Mouse (Mus musculus) forebrain, embryonic 16.5 days (tissue): ENCODE measurements at regions not wholly inside any gene's neighbourhood (a gene's known extent, or its start where the extent isn't known, plus 50 kb on each side); places are given as distances from the start of the nearest gene placed in this dataset.

Experiments
- ATAC-seq: fragments of 200-750 bp; cut with Nextera tagmentation; 2 replicates; pipeline ENCODE4 v1.8.0; 2017; ENCODE audit warnings: mild to moderate bottlenecking, moderate library complexity
- H3K27ac ChIP-seq: fragments of 300-500 bp; sonication (generic); 2 replicates; pipeline ENCODE4 v1.5.1; 2014; ENCODE audit warnings: low read length, control low read depth
- H3K27me3 ChIP-seq: fragments of 300-500 bp; sonication (generic); replicated peaks from 2 replicates; pipeline ENCODE4 v1.6.1; 2014; ENCODE audit warnings: low read length; ENCODE audit not compliant: control insufficient read depth, insufficient read depth
- H3K36me3 ChIP-seq: fragments of 300-500 bp; sonication (generic); 2 replicates; pipeline ENCODE4 v1.6.1; 2014; ENCODE audit not compliant: control insufficient read depth, insufficient read depth
- H3K4me1 ChIP-seq: fragments of 300-500 bp; sonication (generic); replicated peaks from 2 replicates; pipeline ENCODE4 v1.6.1; 2014; ENCODE audit warnings: low read length; ENCODE audit not compliant: control insufficient read depth, insufficient read depth
- H3K4me2 ChIP-seq: fragments of 300-500 bp; sonication (generic); 2 replicates; pipeline ENCODE4 v1.6.1; 2014; ENCODE audit warnings: mild to moderate bottlenecking, low read length, control low read depth
- H3K4me3 ChIP-seq: fragments of 300-500 bp; sonication (generic); replicated peaks from 2 replicates; pipeline ENCODE4 v1.5.1; 2014; ENCODE audit warnings: mild to moderate bottlenecking, low read length, control low read depth
- H3K9ac ChIP-seq: fragments of 300-500 bp; sonication (generic); replicated peaks from 2 replicates; pipeline ENCODE4 v1.6.1; 2014; ENCODE audit warnings: low read depth, low read length, control low read depth
- H3K9me3 ChIP-seq: fragments of 300-500 bp; sonication (generic); 2 replicates; pipeline ENCODE4 v1.6.1; 2016; ENCODE audit warnings: low read length; ENCODE audit not compliant: control insufficient read depth
- WGBS: fragments of 180-500 bp; shearing (Covaris S2); extraction: QIAGEN DNeasy Blood & Tissue Kit; methylation state at CpG from one replicate; pipeline ENCODE4 v1.1.7; 2014; 5-methylcytosine and 5-hydroxymethylcytosine counted together

GRCm38 (mm10) chr11:22668220-22668619 lies 156.3 kb downstream of the Tmem17 start:
- Histone ChIP-seq H3K27me3 (no peaks in the 10 kb centered on the region), H3K9me3 (no peaks in the 10 kb centered on the region), H3K4me2 (no peak overlapping the region), H3K9ac (no peak overlapping the region), H3K4me1 (peaks cover 8% of the 10 kb centered on the region), H3K4me3 (no peak overlapping the region), H3K36me3 (no peaks in the 10 kb centered on the region), H3K27ac (no peak overlapping the region)
- WGBS, result 65% methylated on average over 2 of the region's 2 CpGs
- ATAC-seq, result no peak

GRCm38 (mm10) chr11:22669267-22669666 lies 157.4 kb downstream of the Tmem17 start:
- peaks cover 8% of the 10 kb centered on the region for H3K4me1 ChIP-seq
- H3K4me2 ChIP-seq, result no peak overlapping the region
- H3K36me3 ChIP-seq, result no peaks in the 10 kb centered on the region
- WGBS, result 85% methylated on average over 4 of the region's 4 CpGs
- H3K4me3 ChIP-seq, result no peak overlapping the region
- no peak overlapping the region for H3K27ac ChIP-seq
- no peaks in the 10 kb centered on the region for H3K9me3 ChIP-seq
- no peaks in the 10 kb centered on the region for H3K27me3 ChIP-seq
- H3K9ac ChIP-seq, result no peak overlapping the region
- no peak for ATAC-seq

- Histone ChIP-seq H3K36me3 (no peaks in the 10 kb centered on the region), H3K4me3 (no peak overlapping the region), H3K27me3 (no peaks in the 10 kb centered on the region), H3K27ac (peak overlapping the region; percentile 41), H3K4me1 (peaks cover 8% of the 10 kb centered on the region), H3K9ac (no peak overlapping the region), H3K9me3 (no peaks in the 10 kb centered on the region), H3K4me2 (no peak overlapping the region)
- ATAC-seq, result peak; percentile 98
- 22% methylated on average over 5 of the region's 5 CpGs for WGBS
Observed at GRCm38 (mm10) chr11:22671791-22672490, 160.1 kb downstream of the Tmem17 start.

- H3K27ac ChIP-seq, result no peak overlapping the region
- H3K9me3 ChIP-seq, result no peaks in the 10 kb centered on the region
- H3K4me3 ChIP-seq, result no peak overlapping the region
- H3K36me3 ChIP-seq, result no peaks in the 10 kb centered on the region
- H3K4me1 ChIP-seq, result peaks cover 8% of the 10 kb centered on the region
- H3K9ac ChIP-seq, result no peak overlapping the region
- no peak overlapping the region for H3K4me2 ChIP-seq
- 80% methylated on average over 3 of the region's 3 CpGs for WGBS
- H3K27me3 ChIP-seq, result no peaks in the 10 kb centered on the region
- ATAC-seq, result no peak
Observed at GRCm38 (mm10) chr11:22675047-22675446, 163.2 kb downstream of the Tmem17 start.

GRCm38 (mm10) chr11:22675754-22676153 lies 163.9 kb downstream of the Tmem17 start:
- no peaks in the 10 kb centered on the region for H3K9me3 ChIP-seq
- WGBS, result 78% methylated on average over 1 of the region's 1 CpGs
- peaks cover 8% of the 10 kb centered on the region for H3K4me1 ChIP-seq
- no peaks in the 10 kb centered on the region for H3K27me3 ChIP-seq
- no peak overlapping the region for H3K27ac ChIP-seq
- H3K9ac ChIP-seq, result no peak overlapping the region
- H3K4me3 ChIP-seq, result no peak overlapping the region
- ATAC-seq, result no peak
- H3K36me3 ChIP-seq, result no peaks in the 10 kb centered on the region
- H3K4me2 ChIP-seq, result no peak overlapping the region

GRCm38 (mm10) chr11:22677337-22677736 lies 165.4 kb downstream of the Tmem17 start:
- Histone ChIP-seq H3K27ac (no peak overlapping the region), H3K36me3 (no peaks in the 10 kb centered on the region), H3K27me3 (no peaks in the 10 kb centered on the region), H3K4me1 (no peaks in the 10 kb centered on the region), H3K4me2 (no peak overlapping the region), H3K9ac (no peak overlapping the region), H3K4me3 (no peak overlapping the region), H3K9me3 (no peaks in the 10 kb centered on the region)
- ATAC-seq, result no peak
- 49% methylated on average over 2 of the region's 2 CpGs for WGBS

- no peaks in the 10 kb centered on the region for H3K27me3 ChIP-seq
- H3K36me3 ChIP-seq, result no peaks in the 10 kb centered on the region
- H3K9ac ChIP-seq, result no peak overlapping the region
- H3K4me2 ChIP-seq, result no peak overlapping the region
- 93% methylated on average over 4 of the region's 4 CpGs for WGBS
- H3K9me3 ChIP-seq, result no peaks in the 10 kb centered on the region
- no peak overlapping the region for H3K27ac ChIP-seq
- no peak overlapping the region for H3K4me3 ChIP-seq
- no peak for ATAC-seq
- no peaks in the 10 kb centered on the region for H3K4me1 ChIP-seq
Observed at GRCm38 (mm10) chr11:22684576-22684975, 172.7 kb downstream of the Tmem17 start.

GRCm38 (mm10) chr11:22690829-22691228 lies 169.9 kb downstream of the B3gnt2 start:
- Histone ChIP-seq H3K4me1 (no peaks in the 10 kb centered on the region), H3K27me3 (no peaks in the 10 kb centered on the region), H3K9ac (no peak overlapping the region), H3K36me3 (no peaks in the 10 kb centered on the region), H3K27ac (no peak overlapping the region), H3K9me3 (no peaks in the 10 kb centered on the region), H3K4me2 (no peak overlapping the region), H3K4me3 (no peak overlapping the region)
- 87% methylated on average over 3 of the region's 3 CpGs for WGBS
- no peak for ATAC-seq

GRCm38 (mm10) chr11:22692281-22692857 lies 168.4 kb downstream of the B3gnt2 start:
- Histone ChIP-seq H3K36me3 (no peaks in the 10 kb centered on the region), H3K27me3 (no peaks in the 10 kb centered on the region), H3K27ac (no peak overlapping the region), H3K4me1 (no peaks in the 10 kb centered on the region), H3K4me2 (no peak overlapping the region), H3K9ac (no peak overlapping the region), H3K9me3 (no peaks in the 10 kb centered on the region), H3K4me3 (no peak overlapping the region)
- no peak for ATAC-seq
- WGBS, result 93% methylated on average over 5 of the region's 5 CpGs
